Mouse (Mus musculus): Measurements from ENCODE around the gene Arsk. TPM values are rescaled to one million over a fixed set of nuclear protein-coding genes. Genes with fewer than 3 reads are reported as not detected.

Gene Arsk
- polyA plus RNA-seq, 1 experiment from 2014 or later = 2.3 TPM

GRCm38 (mm10) chr13:76044971-76045370, 53.5 kb downstream of the Arsk start:
- Histone ChIP-seq H3K9me3 (ENCODE audit: control insufficient read depth) (no peaks in the 10 kb centered on the region), H3K9ac (ENCODE audit: low read depth, low read length) (no peak overlapping the region), H3K27ac (ENCODE audit: low read depth, low read length) (no peak overlapping the region), H3K36me3 (ENCODE audit: control insufficient read depth, insufficient read depth) (no peaks in the 10 kb centered on the region), H3K4me1 (replicated peaks; ENCODE audit: control insufficient read depth, insufficient read depth, low read length) (no peaks in the 10 kb centered on the region), H3K4me2 (replicated peaks; ENCODE audit: low read depth) (no peak overlapping the region), H3K27me3 (replicated peaks; ENCODE audit: control insufficient read depth, insufficient read depth, low read length) (no peaks in the 10 kb centered on the region), H3K4me3 (ENCODE audit: low read depth, low read length) (no peak overlapping the region)
- no peak for TF ChIP-seq CTCF (IDR thresholded peaks at IDR 0.05; ENCODE audit: low read depth)
- ATAC-seq = no peak

GRCm38 (mm10) chr13:76042455-76042854, 56.0 kb downstream of the Arsk start:
- TF ChIP-seq CTCF (IDR thresholded peaks at IDR 0.05; ENCODE audit: low read depth) = no peak
- Histone ChIP-seq H3K4me3 (ENCODE audit: low read depth, low read length) (no peak overlapping the region), H3K9me3 (ENCODE audit: control insufficient read depth) (no peaks in the 10 kb centered on the region), H3K9ac (ENCODE audit: low read depth, low read length) (no peak overlapping the region), H3K36me3 (ENCODE audit: control insufficient read depth, insufficient read depth) (no peaks in the 10 kb centered on the region), H3K27ac (ENCODE audit: low read depth, low read length) (no peak overlapping the region), H3K4me2 (replicated peaks; ENCODE audit: low read depth) (no peak overlapping the region), H3K4me1 (replicated peaks; ENCODE audit: control insufficient read depth, insufficient read depth, low read length) (no peaks in the 10 kb centered on the region), H3K27me3 (replicated peaks; ENCODE audit: control insufficient read depth, insufficient read depth, low read length) (no peaks in the 10 kb centered on the region)
- 43% methylated on average over 1 of the region's 1 CpGs for WGBS
- no peak for ATAC-seq

GRCm38 (mm10) chr13:76024588-76024987, 73.9 kb downstream of the Arsk start:
- no peak for ATAC-seq
- Histone ChIP-seq H3K36me3 (ENCODE audit: control insufficient read depth, insufficient read depth) (no peaks in the 10 kb centered on the region), H3K4me2 (replicated peaks; ENCODE audit: low read depth) (no peak overlapping the region), H3K9ac (ENCODE audit: low read depth, low read length) (no peak overlapping the region), H3K4me1 (replicated peaks; ENCODE audit: control insufficient read depth, insufficient read depth, low read length) (no peaks in the 10 kb centered on the region), H3K27ac (ENCODE audit: low read depth, low read length) (no peak overlapping the region), H3K9me3 (ENCODE audit: control insufficient read depth) (no peaks in the 10 kb centered on the region), H3K4me3 (ENCODE audit: low read depth, low read length) (no peak overlapping the region), H3K27me3 (replicated peaks; ENCODE audit: control insufficient read depth, insufficient read depth, low read length) (no peaks in the 10 kb centered on the region)
- 72% methylated on average over 3 of the region's 3 CpGs for WGBS
- no peak for TF ChIP-seq CTCF (IDR thresholded peaks at IDR 0.05; ENCODE audit: low read depth)

- no peaks in the 10 kb centered on the region for H3K9me3 ChIP-seq (ENCODE audit: control insufficient read depth)
- H3K4me3 ChIP-seq (ENCODE audit: low read depth, low read length) = no peak overlapping the region
- peak; percentile 54 for TF ChIP-seq CTCF (IDR thresholded peaks at IDR 0.05; ENCODE audit: low read depth)
- no peak for ATAC-seq
- no peaks in the 10 kb centered on the region for H3K36me3 ChIP-seq (ENCODE audit: control insufficient read depth, insufficient read depth)
- no peaks in the 10 kb centered on the region for H3K4me1 ChIP-seq (replicated peaks; ENCODE audit: control insufficient read depth, insufficient read depth, low read length)
- H3K27me3 ChIP-seq (replicated peaks; ENCODE audit: control insufficient read depth, insufficient read depth, low read length) = no peaks in the 10 kb centered on the region
- H3K27ac ChIP-seq (ENCODE audit: low read depth, low read length) = no peak overlapping the region
- no peak overlapping the region for H3K4me2 ChIP-seq (replicated peaks; ENCODE audit: low read depth)
- WGBS = 89% methylated on average over 2 of the region's 2 CpGs
- H3K9ac ChIP-seq (ENCODE audit: low read depth, low read length) = no peak overlapping the region
These were observed 76.7 kb downstream of the Arsk start for GRCm38 (mm10) chr13:76021782-76022181.

- peak; percentile 49 for ATAC-seq
- no peak for TF ChIP-seq CTCF (IDR thresholded peaks at IDR 0.05; ENCODE audit: low read depth)
- Histone ChIP-seq H3K4me2 (replicated peaks; ENCODE audit: low read depth) (peak overlapping the region; percentile 70), H3K4me1 (replicated peaks; ENCODE audit: control insufficient read depth, insufficient read depth, low read length) (no peaks in the 10 kb centered on the region), H3K9me3 (ENCODE audit: control insufficient read depth) (no peaks in the 10 kb centered on the region), H3K4me3 (ENCODE audit: low read depth, low read length) (peak overlapping the region; percentile 75), H3K27ac (ENCODE audit: low read depth, low read length) (peak overlapping the region; percentile 3; the same call in 1 of the 2 replicates), H3K9ac (ENCODE audit: low read depth, low read length) (0 out of 2 replicates have a peak overlapping the region, but pooled peaks have one; percentile 87), H3K36me3 (ENCODE audit: control insufficient read depth, insufficient read depth) (no peaks in the 10 kb centered on the region), H3K27me3 (replicated peaks; ENCODE audit: control insufficient read depth, insufficient read depth, low read length) (no peaks in the 10 kb centered on the region)
- WGBS = 40% methylated on average over 5 of the region's 5 CpGs
These were observed 79.5 kb downstream of the Arsk start for GRCm38 (mm10) chr13:76018844-76019400.

- peak within 1 kb of the TSS; percentile 70 for H3K4me2 ChIP-seq (replicated peaks; ENCODE audit: low read depth)
- H3K4me1 ChIP-seq (replicated peaks; ENCODE audit: control insufficient read depth, insufficient read depth, low read length) = no peaks in the 10 kb centered on the region
- peak within 1 kb of the TSS; percentile 75 for H3K4me3 ChIP-seq (ENCODE audit: low read depth, low read length)
- TF ChIP-seq CTCF (IDR thresholded peaks at IDR 0.05; ENCODE audit: low read depth) = no peak
- no peaks in the 10 kb centered on the region for H3K36me3 ChIP-seq (ENCODE audit: control insufficient read depth, insufficient read depth)
- no peaks in the 10 kb centered on the region for H3K27me3 ChIP-seq (replicated peaks; ENCODE audit: control insufficient read depth, insufficient read depth, low read length)
- ATAC-seq = peak; percentile 100
- H3K27ac ChIP-seq (ENCODE audit: low read depth, low read length) = peak within 1 kb of the TSS; percentile 95
- H3K9me3 ChIP-seq (ENCODE audit: control insufficient read depth) = no peaks in the 10 kb centered on the region
- WGBS = under 1% methylated on average over 50 of the region's 50 CpGs
- peak within 1 kb of the TSS; percentile 87 for H3K9ac ChIP-seq (ENCODE audit: low read depth, low read length)
These were observed 80.3 kb downstream of the Arsk start, which contains the start of gene Rfesd for GRCm38 (mm10) chr13:76017974-76018843. Gene Rfesd, minus strand, starts transcription at chr13:76018719.
